Mouse (Mus musculus) liver, embryonic 11.5 days (tissue): Measurements from ENCODE around the gene Trpt1. TPM values are rescaled to one million over a fixed set of nuclear protein-coding genes. Genes with fewer than 3 reads are reported as not detected.

ENCODE experiments used
- ATAC-seq: fragments of 200-750 bp; cut with Nextera tagmentation; replicated peaks from 2 replicates; pipeline ENCODE4 v1.8.0; 2017; ENCODE audit warnings: moderate number of reproducible peaks, mild to moderate bottlenecking, moderate TSS enrichment, moderate library complexity; ENCODE audit not compliant: low FRiP score
- DNase-seq: peaks from one replicate; pipeline ENCODE4 v3.0.0-alpha.2; 2017; ENCODE audit warnings: low spot score
- H3K27ac ChIP-seq: fragments of 300-500 bp; sonication (generic); 2 replicates; pipeline ENCODE4 v1.5.1; 2014; ENCODE audit warnings: mild to moderate bottlenecking, low read depth, low read length, control low read depth
- H3K27me3 ChIP-seq: fragments of 300-500 bp; sonication (generic); replicated peaks from 2 replicates; pipeline ENCODE4 v1.6.1; 2014; ENCODE audit warnings: low read length, mixed read lengths; ENCODE audit not compliant: control insufficient read depth, insufficient read depth
- H3K36me3 ChIP-seq: fragments of 300-500 bp; sonication (generic); 2 replicates; pipeline ENCODE4 v1.6.1; 2014; ENCODE audit warnings: mild to moderate bottlenecking, low read length, moderate library complexity, mixed read lengths; ENCODE audit not compliant: control insufficient read depth, insufficient read depth
- H3K4me1 ChIP-seq: fragments of 300-500 bp; sonication (generic); replicated peaks from 2 replicates; pipeline ENCODE4 v1.6.1; 2014; ENCODE audit warnings: low read length, mixed read lengths; ENCODE audit not compliant: control insufficient read depth, insufficient read depth
- H3K4me2 ChIP-seq: fragments of 300-500 bp; sonication (generic); 2 replicates; pipeline ENCODE4 v1.6.1; 2014; ENCODE audit warnings: mild to moderate bottlenecking, control low read depth, moderate library complexity
- H3K4me3 ChIP-seq: fragments of 300-500 bp; sonication (generic); 2 replicates; pipeline ENCODE4 v1.5.1; 2014; ENCODE audit warnings: low read depth, low read length, control low read depth
- H3K9ac ChIP-seq: fragments of 300-500 bp; sonication (generic); 2 replicates; pipeline ENCODE4 v1.6.1; 2014; ENCODE audit warnings: low read depth, low read length, control low read depth
- H3K9me3 ChIP-seq: fragments of 300-500 bp; sonication (generic); 2 replicates; pipeline ENCODE4 v1.6.1; 2016; ENCODE audit warnings: low read length, inconsistent platforms, mixed read lengths; ENCODE audit not compliant: control insufficient read depth
- WGBS: fragments of 180-500 bp; shearing (Covaris S2); extraction: QIAGEN DNeasy Blood & Tissue Kit; methylation state at CpG from one replicate; pipeline ENCODE4 v1.1.7; 2014; 5-methylcytosine and 5-hydroxymethylcytosine counted together
- polyA plus RNA-seq: library from polyadenylated mRNA; unstranded; fragments of >200 nt; fragmentation: Nextera tagmentation; extraction: Ambion mirVana; gene quantifications from 2 replicates; pipeline ENCODE4 v1.2.1, GENCODE M21; 2014

The Trpt1 gene
- polyA plus RNA-seq, 1 experiment from 2014 or later, result 3.9 TPM

GRCm38 (mm10) chr19:6979001-6979479 lies 16.9 kb upstream of the Trpt1 start:
- peaks cover 30% of the 10 kb centered on the region for H3K4me1 ChIP-seq
- 5% methylated on average over 11 of the region's 11 CpGs for WGBS
- DNase-seq (peak; percentile 66), ATAC-seq (peak; percentile 4; the same call in 1 of the 2 replicates)
- no peaks in the 10 kb centered on the region for H3K27me3 ChIP-seq
- H3K36me3 ChIP-seq, result peaks cover 22% of the 10 kb centered on the region
- H3K4me2 ChIP-seq, result peak overlapping the region; percentile 96
- peak overlapping the region; percentile 73 for H3K27ac ChIP-seq
- H3K4me3 ChIP-seq, result peak overlapping the region; percentile 66
- H3K9me3 ChIP-seq, result no peaks in the 10 kb centered on the region
- H3K9ac ChIP-seq, result peak overlapping the region; percentile 80

- H3K9me3 ChIP-seq, result no peaks in the 10 kb centered on the region
- peaks cover 29% of the 10 kb centered on the region for H3K4me1 ChIP-seq
- peak overlapping the region; percentile 73 for H3K27ac ChIP-seq
- H3K36me3 ChIP-seq, result peaks cover 22% of the 10 kb centered on the region
- H3K4me2 ChIP-seq, result peak overlapping the region; percentile 96
- peak overlapping the region; percentile 66 for H3K4me3 ChIP-seq
- DNase-seq, result peak; percentile 100
- WGBS, result under 1% methylated on average over 59 of the region's 59 CpGs
- no peaks in the 10 kb centered on the region for H3K27me3 ChIP-seq
- peak; percentile 86 for ATAC-seq
- H3K9ac ChIP-seq, result peak overlapping the region; percentile 80
These were observed 16.2 kb upstream of the Trpt1 start for GRCm38 (mm10) chr19:6979486-6980380.

DNA sequence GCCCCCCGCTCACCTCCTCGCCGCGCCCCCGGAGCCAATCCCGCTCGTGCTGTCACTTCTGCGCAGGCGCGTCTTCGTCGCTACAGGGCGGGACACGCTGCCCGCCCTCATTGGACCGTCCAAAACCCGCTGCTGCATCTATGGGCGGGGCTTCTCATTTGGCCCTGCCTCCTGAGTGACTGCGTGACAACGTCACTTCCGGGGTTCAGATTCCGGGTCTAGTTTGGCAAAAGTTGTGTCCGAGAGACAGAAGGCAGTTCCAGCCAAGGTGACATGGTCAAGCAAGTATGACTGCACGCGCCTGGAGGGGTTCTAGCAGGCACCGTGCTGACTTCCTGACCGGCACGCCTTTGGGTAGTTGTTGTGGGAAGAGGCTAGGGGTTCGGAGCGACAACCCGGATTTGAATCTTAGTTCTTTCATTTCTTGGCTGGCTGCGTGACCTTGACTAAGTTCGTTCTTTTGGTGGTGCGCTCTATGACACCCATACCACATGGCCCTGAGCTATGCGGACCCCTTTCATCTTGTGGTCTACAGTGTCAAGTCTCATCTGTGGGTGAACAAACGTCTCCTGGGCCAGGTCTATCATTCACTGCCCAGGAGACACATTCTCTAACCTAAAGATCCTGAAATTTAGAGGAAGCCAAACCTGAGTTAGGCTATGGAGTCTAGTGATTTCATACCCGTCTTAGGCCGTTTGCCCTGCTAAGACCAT lies 15.4 kb upstream of the Trpt1 start, which contains the start of gene Fkbp2:
Fkbp2 (minus strand) TSS at position 121 of the 713 bp plus-strand sequence.
- H3K9ac ChIP-seq, result peak within 1 kb of the TSS; percentile 80
- peak within 1 kb of the TSS; percentile 66 for H3K4me3 ChIP-seq
- under 1% methylated on average over 38 of the region's 38 CpGs for WGBS
- no peaks in the 10 kb centered on the region for H3K9me3 ChIP-seq
- peaks cover 29% of the 10 kb centered on the region for H3K36me3 ChIP-seq
- DNase-seq (peak; percentile 99), ATAC-seq (peak; percentile 81)
- H3K27ac ChIP-seq, result peak within 1 kb of the TSS; percentile 73
- H3K4me2 ChIP-seq, result peak within 1 kb of the TSS; percentile 96
- peaks cover 29% of the 10 kb centered on the region for H3K4me1 ChIP-seq
- H3K27me3 ChIP-seq, result no peaks in the 10 kb centered on the region

GRCm38 (mm10) chr19:6981465-6981864 lies 14.5 kb upstream of the Trpt1 start:
- no peaks in the 10 kb centered on the region for H3K27me3 ChIP-seq
- no peaks in the 10 kb centered on the region for H3K9me3 ChIP-seq
- DNase-seq (no peak), ATAC-seq (no peak)
- H3K4me1 ChIP-seq, result peaks cover 32% of the 10 kb centered on the region
- 90% methylated on average over 4 of the region's 4 CpGs for WGBS
- H3K36me3 ChIP-seq, result peaks cover 29% of the 10 kb centered on the region
- H3K4me2 ChIP-seq, result peak overlapping the region; percentile 85
- peak overlapping the region; percentile 66 for H3K4me3 ChIP-seq
- H3K9ac ChIP-seq, result peak overlapping the region; percentile 71; the same call in 1 of the 2 replicates
- H3K27ac ChIP-seq, result no peak overlapping the region

GRCm38 (mm10) chr19:6983621-6984020 lies 12.3 kb upstream of the Trpt1 start:
- H3K4me1 ChIP-seq, result peaks cover 24% of the 10 kb centered on the region
- no peak for DNase-seq
- H3K9me3 ChIP-seq, result no peaks in the 10 kb centered on the region
- H3K9ac ChIP-seq, result no peak overlapping the region
- 95% methylated on average over 5 of the region's 5 CpGs for WGBS
- peaks cover 12% of the 10 kb centered on the region for H3K36me3 ChIP-seq
- no peaks in the 10 kb centered on the region for H3K27me3 ChIP-seq
- no peak overlapping the region for H3K4me3 ChIP-seq
- H3K4me2 ChIP-seq, result no peak overlapping the region
- no peak overlapping the region for H3K27ac ChIP-seq
- no peak for ATAC-seq

- H3K4me2 ChIP-seq, result no peak overlapping the region
- H3K27ac ChIP-seq, result no peak overlapping the region
These were observed 10.6 kb upstream of the Trpt1 start for GRCm38 (mm10) chr19:6985300-6985699.

GRCm38 (mm10) chr19:6985951-6986708 lies 9.8 kb upstream of the Trpt1 start:
- DNase-seq (no peak), ATAC-seq (0 out of 2 replicates have a peak, but pooled peaks have one; percentile 8)
- no peaks in the 10 kb centered on the region for H3K9me3 ChIP-seq
- H3K27ac ChIP-seq, result no peak overlapping the region
- H3K4me1 ChIP-seq, result peaks cover 16% of the 10 kb centered on the region
- H3K27me3 ChIP-seq, result no peaks in the 10 kb centered on the region
- WGBS, result 60% methylated on average over 10 of the region's 10 CpGs
- peaks cover 12% of the 10 kb centered on the region; the same call in 1 of the 2 replicates for H3K36me3 ChIP-seq
- H3K4me2 ChIP-seq, result peak overlapping the region; percentile 89
- peak overlapping the region; percentile 83 for H3K4me3 ChIP-seq
- H3K9ac ChIP-seq, result peak overlapping the region; percentile 86

More at GRCm38 (mm10) chr19:6985300-6985699, 10.6 kb upstream of the Trpt1 start:
- WGBS, result 81% methylated on average over 19 of the region's 19 CpGs
- no peak overlapping the region for H3K4me3 ChIP-seq
- peaks cover 16% of the 10 kb centered on the region for H3K4me1 ChIP-seq
- H3K9me3 ChIP-seq, result no peaks in the 10 kb centered on the region
- no peak for ATAC-seq
- H3K27me3 ChIP-seq, result no peaks in the 10 kb centered on the region
- H3K36me3 ChIP-seq, result peaks cover 12% of the 10 kb centered on the region; the same call in 1 of the 2 replicates
- DNase-seq, result no peak
- H3K9ac ChIP-seq, result no peak overlapping the region
